Mouse (Mus musculus): ENCODE measurements around the gene Apol9a. TPM values are rescaled to one million over a fixed set of nuclear protein-coding genes. Genes with fewer than 3 reads are reported as not detected.

Apol9a gene
- polyA plus RNA-seq (2015; fragmentation: Nextera tagmentation; extraction: Ambion mirVana), result 0.74 and 0.85 TPM in 2 replicates

DNA sequence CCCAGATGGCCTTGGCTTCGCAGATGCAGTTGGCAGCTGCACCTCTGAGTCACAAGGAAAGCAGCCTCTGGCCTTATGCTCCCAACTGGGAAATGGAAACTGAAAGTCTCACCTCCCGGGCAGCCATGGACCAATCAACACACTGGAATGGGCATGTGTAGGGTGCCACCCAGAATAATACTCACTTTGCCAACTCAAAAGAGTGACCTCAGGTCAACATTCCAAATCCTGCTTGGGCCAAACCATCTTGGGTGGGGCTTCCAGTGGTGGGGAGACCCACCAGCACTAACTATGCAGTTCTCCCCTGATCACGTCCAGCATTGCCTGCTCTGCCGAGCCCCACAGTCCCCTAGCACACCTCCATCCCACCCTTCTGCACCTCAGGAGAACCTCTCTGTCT lies at the start of gene Apol9a:
Gene Apol9a, minus strand, starts transcription at position 101 of the 400 bp plus-strand sequence.

DNA sequence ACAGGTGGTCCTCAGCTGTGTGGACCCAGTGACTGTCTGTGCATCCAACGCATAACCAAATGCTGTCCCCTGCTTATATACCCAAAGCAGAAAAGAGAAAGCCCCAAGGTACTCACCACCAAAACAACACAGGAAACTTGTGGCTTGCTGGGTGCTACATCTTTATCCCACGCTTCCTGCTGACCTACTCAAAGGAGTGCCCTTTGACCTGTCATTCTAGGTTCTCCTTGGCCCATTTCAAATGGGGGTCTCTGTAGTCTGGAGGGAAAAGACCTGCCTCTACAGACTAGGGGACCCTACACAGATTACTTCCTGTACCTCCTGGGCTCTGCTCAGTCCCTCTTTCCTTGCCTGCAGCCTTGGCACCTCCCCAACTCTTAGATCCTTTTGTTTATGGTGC lies 36.5 kb upstream of the Apol9a start, which contains the start of gene Apol7b:
Gene Apol7b, minus strand, starts transcription at position 101 of the 400 bp plus-strand sequence.

DNA sequence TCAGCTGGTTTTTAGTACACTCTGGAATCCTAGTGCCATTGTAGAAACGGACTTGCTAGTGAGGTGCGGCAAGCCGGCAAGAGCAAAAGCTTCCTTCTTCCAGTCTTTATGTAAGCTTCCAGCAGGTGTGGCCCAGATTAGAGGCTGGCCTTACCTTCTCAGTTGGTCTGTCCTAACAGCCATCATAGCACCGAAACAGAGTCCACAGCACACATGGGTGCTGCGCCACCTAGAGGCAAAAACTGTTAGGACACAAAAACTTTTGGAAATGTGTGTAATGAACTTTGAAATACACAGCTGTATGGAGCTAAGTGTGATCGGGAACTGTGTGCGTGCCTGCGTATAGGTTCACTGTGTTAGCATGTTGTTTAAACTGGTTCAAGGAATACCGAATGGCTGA lies 11.9 kb downstream of the Apol9a start, which contains the start of gene Apol7a:
Gene Apol7a, minus strand, starts transcription at position 84 of the 400 bp plus-strand sequence.

Other genes with a start within 250 kb of the Apol9a start
- gene Rbfox2, start 104.1 kb downstream of the Apol9a start, polyA plus RNA-seq (2015; fragmentation: Nextera tagmentation; extraction: Ambion mirVana), result 42.6 and 42.7 TPM in 2 replicates
- gene Apol7a, start 12.0 kb downstream of the Apol9a start, polyA plus RNA-seq (2015; fragmentation: Nextera tagmentation; extraction: Ambion mirVana), result 2.8 and 3.0 TPM in 2 replicates
- gene Apol7b, start 36.4 kb upstream of the Apol9a start, polyA plus RNA-seq (2015; fragmentation: Nextera tagmentation; extraction: Ambion mirVana), result 0.43 and 1.2 TPM in 2 replicates
- not detected in 2 replicates for gene Apol10a, start 65.9 kb upstream of the Apol9a start, polyA plus RNA-seq (2015; fragmentation: Nextera tagmentation; extraction: Ambion mirVana)
- gene Apol11a, start 97.1 kb upstream of the Apol9a start, polyA plus RNA-seq (2015; fragmentation: Nextera tagmentation; extraction: Ambion mirVana), result not detected in 2 replicates
- 0.07 TPM in 1 of 2 replicates, not detected in the other for gene Apol7c, start 122.2 kb upstream of the Apol9a start, polyA plus RNA-seq (2015; fragmentation: Nextera tagmentation; extraction: Ambion mirVana)
- 0.42 TPM in 1 of 2 replicates, not detected in the other for gene 1700025B11Rik, start 150.8 kb upstream of the Apol9a start, polyA plus RNA-seq (2015; fragmentation: Nextera tagmentation; extraction: Ambion mirVana)
- gene Apol10b, start 185.0 kb upstream of the Apol9a start, polyA plus RNA-seq (2015; fragmentation: Nextera tagmentation; extraction: Ambion mirVana), result 3.9 and 4.2 TPM in 2 replicates
- gene Gm36245, start 188.1 kb upstream of the Apol9a start, polyA plus RNA-seq (2015; fragmentation: Nextera tagmentation; extraction: Ambion mirVana), result not detected in 2 replicates
- not detected in 2 replicates for gene Apol11b, start 232.2 kb upstream of the Apol9a start, polyA plus RNA-seq (2015; fragmentation: Nextera tagmentation; extraction: Ambion mirVana)

Data from urinary bladder, postnatal 0 days (tissue).